Mouse (Mus musculus) embryonic stem cell, embryonic (primary cell): ENCODE data around the gene Rmdn2.

Source experiments
- CTCF ChIA-PET, 4 experiments: fragments of 300-600 bp in 2 of 4; fragments of 350-600 bp in 2 of 4; sonication (Branson Sonifier 250); formaldehyde crosslinking; loops; one replicate each; lab custom pipeline; 2022; ENCODE audit warnings: inconsistent platforms in 2 of 4; lab: Charles Lee
- POLR2A ChIA-PET, 4 experiments: fragments of 300-600 bp in 2 of 4; fragments of 350-600 bp in 2 of 4; sonication (Branson Sonifier 250); formaldehyde crosslinking; loops; one replicate each; lab custom pipeline; 2022; ENCODE audit warnings: antibody characterized with exemption in 4 of 4, inconsistent platforms in 1 of 4; lab: Charles Lee

Gene Rmdn2

GRCm38 (mm10) chr17:79611545-79611944 lies at the start of gene Rmdn2:
TSS of gene Rmdn2 (plus strand) at chr17:79611863.
- ChIA-PET CTCF (no interaction called here), POLR2A (no interaction called here)

DNA sequence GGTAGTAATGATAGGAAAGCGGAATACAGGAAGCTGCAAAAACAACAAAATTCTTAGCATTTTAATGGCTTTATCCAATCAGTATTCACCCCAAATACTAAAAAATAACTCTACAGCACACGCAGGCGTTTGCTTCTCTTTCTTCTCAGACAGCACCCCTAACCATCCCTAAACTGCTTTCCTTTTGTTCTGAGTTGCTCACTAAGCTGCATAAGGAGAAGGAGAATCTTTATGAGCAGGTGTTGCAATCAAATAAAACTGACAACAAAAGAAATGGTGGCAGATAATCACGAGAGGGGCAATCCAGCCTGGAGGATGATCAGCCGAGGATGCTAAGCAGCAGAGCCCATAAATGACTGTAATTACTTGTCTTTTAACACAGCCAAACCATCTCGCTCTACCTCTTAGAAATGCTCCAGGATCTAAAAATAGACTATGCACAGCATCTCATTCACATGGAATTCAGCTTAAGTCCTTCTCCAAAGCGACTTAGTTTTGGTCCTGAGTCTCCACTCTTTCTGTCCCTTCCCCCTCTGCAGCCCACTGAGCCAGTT lies 48.5 kb upstream of the Rmdn2 start:
- CTCF ChIA-PET = interaction anchor here in 3 of 4 experiments (1.0 to 1.5 kb wide), 3 partner anchors 17 to 485 kb away, joined by 3 to 7 read pairs (median 3); no protein-coding TSS in a partner anchor
- POLR2A ChIA-PET = no interaction called here

DNA sequence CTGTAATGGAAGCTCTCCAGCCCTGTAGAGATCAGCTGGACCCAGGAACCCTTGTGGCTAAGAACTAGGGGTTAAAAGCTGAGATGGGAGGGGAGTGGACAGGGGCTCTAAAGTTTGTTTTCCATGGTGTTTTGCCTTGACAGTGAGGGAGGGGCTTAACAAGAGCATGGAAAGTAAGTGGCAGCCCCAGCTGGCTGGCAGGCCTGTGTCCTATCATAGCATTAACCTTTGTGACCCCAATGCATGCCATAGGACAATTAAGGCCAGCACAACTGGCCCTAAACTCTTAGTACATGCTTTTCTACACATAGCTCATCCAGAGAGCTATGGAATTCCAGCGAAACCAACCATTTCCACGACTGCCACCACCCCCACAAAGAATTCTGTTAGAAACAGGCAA lies 47.9 kb upstream of the Rmdn2 start:
- CTCF ChIA-PET = interaction anchor here (0.6 to 1.5 kb wide), 4 partner anchors 17 to 485 kb away, joined by 3 to 7 read pairs (median 3); no protein-coding TSS in a partner anchor
- POLR2A ChIA-PET = no interaction called here

DNA sequence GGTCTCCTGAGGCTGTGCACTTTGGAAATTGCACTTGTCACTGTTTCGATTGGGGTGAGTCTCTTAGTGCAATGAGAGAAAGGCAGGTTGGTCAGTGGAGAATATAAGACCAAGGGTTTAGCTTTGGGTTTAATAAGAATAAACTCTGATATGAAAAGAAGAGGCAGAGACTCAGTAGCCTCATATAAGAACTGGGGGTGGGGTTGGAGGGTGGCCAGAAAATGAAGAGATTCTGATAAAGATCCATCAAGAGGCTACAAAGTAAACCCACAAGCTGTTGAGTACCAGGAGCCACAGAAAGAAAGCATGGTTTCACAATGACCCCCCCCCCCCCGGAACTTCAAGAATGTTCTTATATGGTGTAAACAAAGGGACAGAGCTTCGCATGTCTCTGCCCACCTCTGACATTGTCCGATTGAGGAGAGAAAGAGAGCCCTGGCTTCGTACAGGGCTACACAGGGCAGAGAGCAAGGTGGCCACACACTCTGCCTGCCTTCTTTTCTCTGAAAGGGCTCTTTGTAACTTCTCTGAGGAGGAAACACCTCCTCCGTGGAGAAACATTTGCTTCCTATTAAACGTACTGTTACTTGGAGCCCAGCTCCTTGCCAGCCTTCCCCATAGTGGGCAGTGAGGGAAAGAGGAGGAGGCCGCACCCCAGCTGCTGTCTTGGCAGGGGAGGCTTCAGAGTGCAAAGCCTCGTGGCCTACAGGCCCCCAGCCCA lies 46.3 kb upstream of the Rmdn2 start:
- CTCF ChIA-PET = interaction anchor here (0.6 to 1.3 kb wide), 4 partner anchors 15 to 661 kb away, joined by 3 to 9 read pairs (median 4); no protein-coding TSS in a partner anchor
- POLR2A ChIA-PET = interaction anchor here in 3 of 4 experiments (0.6 kb wide), 4 partner anchors 41 to 1379 kb away, joined by 3 to 6 read pairs (median 4); no protein-coding TSS in a partner anchor

DNA sequence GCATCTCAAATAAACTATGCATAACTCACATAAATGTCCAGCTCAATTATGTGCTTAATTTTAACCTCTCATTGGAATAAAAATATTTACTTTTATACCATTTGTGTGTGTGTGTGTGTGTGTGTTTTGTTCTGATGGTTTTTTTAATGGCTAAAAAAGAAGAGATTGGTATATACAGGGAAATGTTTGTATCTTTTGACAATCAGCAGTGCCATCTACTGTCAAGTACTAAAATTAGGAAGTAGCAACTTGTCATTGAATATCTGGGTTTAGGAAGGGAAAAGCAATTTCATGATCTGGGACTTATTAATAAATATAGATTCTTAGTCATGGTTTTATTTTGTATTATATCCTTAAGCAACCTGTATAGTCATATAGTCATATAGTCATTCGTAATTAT lies 43.3 kb upstream of the Rmdn2 start:
- POLR2A ChIA-PET = interaction anchor here in 1 of 4 experiments (0.6 kb wide), 1 partner anchor 275 kb away, joined by 8 read pairs; no protein-coding TSS in a partner anchor
- CTCF ChIA-PET = no interaction called here

DNA sequence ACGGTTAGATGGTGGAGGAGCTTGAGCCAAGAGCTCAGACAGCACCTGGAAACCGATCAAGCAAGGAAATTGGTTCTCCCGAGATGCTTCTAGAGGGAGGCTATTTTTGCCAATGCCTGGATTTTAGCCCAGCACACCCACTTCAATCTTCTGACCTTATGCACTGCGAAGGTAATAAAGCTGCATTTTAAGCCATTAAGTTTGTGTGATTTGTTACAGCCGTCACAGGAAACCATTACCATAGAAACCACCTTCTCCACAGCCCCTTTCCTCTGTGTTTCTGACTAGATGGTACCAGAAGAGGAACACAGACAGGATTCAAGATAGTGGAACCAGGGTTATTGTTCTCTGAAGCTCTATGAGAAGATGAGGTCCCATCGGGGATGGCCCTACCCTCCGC lies 33.3 kb upstream of the Rmdn2 start:
- CTCF ChIA-PET = no interaction called here
- POLR2A ChIA-PET = interaction anchor here in 1 of 4 experiments (0.5 kb wide), 1 partner anchor 118 kb away, joined by 4 read pairs; no protein-coding TSS in a partner anchor

DNA sequence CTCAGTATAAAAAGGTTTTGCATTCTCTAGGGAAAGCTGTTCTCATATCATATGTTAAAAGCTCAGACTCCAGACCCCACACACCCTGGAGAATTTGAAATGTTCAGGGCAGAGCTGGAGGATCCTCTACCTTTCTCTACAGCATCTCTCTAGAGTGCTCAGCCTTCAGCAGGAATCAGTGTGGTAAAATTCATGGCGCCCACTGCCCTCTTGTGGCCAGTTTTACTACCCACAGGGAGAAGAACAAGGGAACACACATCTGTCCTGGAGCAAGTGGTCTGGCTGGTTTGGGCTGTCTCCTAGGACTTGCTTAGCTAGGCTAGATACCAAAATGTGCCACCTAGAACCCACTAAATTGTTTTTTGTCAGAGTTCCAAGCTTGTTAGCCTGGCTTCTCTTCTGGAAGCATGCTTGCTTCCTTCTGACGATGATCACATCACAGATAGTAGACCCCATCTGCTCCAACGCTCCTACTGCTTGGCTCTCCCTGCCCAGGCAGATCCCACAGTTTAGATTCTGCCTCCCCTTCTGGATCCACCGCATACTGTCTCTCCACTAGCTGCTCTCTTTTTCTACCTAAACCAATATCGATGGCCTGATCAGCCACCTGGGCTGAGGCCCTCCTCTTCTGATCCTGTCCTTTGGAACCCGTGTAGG lies 31.3 kb upstream of the Rmdn2 start:
- CTCF ChIA-PET = interaction anchor here (0.5 to 1.3 kb wide), 10 partner anchors 14 to 998 kb away, joined by 3 to 5 read pairs (median 3); no protein-coding TSS in a partner anchor
- POLR2A ChIA-PET = interaction anchor here in 3 of 4 experiments (0.6 kb wide), 4 partner anchors 261 to 694 kb away, joined by 3 read pairs; no protein-coding TSS in a partner anchor

DNA sequence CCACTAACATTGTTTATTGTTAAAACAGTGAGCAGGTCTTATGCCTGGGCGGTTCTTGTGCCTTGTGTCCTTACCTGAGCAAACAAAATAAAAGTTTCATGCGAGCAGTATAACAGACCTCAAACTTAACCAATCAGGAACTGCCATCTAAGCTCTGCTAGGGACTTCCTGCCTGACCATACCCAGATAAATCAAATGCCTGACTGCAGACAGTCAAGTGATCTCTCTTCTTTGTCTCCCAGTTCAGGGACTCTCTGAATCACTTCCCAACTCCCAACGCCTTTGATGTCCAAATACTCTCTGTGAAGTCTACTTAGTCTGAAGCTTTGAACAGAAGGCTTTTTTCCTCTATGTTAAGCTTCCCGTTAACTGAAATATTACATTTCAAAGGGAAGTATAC lies 28.2 kb upstream of the Rmdn2 start:
- CTCF ChIA-PET = no interaction called here

DNA sequence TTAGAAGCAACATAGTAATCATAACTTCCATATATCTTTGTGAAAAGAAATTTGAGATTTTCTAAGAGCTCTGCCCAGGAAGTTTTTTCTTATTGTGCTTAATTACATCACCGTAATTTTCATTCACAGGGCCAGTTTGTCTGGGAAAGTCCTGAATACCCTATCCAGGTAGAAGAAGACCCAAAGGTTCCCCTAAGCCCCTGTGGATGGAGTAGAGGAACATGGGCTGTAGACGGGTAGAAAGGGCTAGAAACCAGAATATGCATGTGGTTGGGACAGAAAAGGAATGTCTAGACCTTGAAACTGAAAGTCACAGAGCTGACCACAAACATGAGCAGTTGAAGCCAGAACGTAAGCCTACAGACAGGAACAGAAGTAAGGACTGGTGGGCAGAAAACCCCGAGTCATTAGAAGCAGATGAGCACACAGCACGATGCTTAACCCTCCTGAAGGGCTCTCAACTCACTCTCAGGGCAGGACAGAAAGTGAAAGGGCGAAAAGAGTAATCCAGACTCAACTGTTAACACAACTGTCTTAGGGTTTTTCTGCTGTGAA lies 27.3 kb upstream of the Rmdn2 start:
- ChIA-PET CTCF (no interaction called here), POLR2A (interaction anchor here in 1 of 4 experiments (0.6 kb wide), 1 partner anchor 569 kb away, joined by 4 read pairs; no protein-coding TSS in a partner anchor)

More for the DNA sequence above, 28.2 kb upstream of the Rmdn2 start:
- POLR2A ChIA-PET = no interaction called here

- ChIA-PET CTCF (no interaction called here), POLR2A (no interaction called here)
These were observed 21.8 kb upstream of the Rmdn2 start for GRCm38 (mm10) chr17:79589913-79590312.

DNA sequence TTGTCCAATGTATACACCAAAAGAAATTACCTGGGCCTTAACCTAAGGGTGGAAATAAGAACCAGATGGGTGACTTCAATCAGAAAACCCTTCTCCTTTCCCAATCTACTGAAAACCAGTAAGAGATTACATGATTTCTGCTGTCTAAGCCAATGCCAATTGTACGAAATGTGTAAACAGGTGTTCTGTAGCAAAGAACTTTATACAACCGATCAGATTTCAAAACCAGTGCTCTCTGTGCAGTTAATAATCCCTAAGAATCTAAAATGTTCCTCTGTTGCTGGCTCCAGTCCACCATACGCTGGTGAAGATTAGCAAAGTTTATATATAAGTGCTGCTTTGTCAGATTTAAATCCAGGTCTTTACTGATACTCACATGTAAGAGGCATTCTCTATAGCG lies 15.7 kb upstream of the Rmdn2 start:
- ChIA-PET POLR2A (no interaction called here), CTCF (no interaction called here)

DNA sequence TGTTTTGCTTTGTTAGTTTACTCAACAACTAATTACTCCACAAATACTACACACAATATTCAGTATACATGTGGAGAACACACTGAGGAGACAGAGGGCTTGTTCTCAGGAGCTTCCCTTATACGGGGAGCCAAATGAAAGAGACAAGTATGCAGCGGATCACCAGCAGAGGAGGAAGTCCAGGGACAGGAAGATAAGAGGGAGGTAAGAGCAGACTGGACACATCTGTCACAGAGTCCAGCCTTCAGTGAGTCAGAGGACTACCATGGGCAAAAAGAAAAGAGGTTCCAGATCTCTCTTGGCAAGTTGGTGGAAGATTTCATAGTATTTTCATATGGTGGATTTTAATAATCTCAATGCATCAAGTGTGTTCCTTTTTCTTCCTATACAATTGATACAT lies 13.5 kb upstream of the Rmdn2 start:
- CTCF ChIA-PET = no interaction called here
- POLR2A ChIA-PET = no interaction called here

- CTCF ChIA-PET = no interaction called here
- POLR2A ChIA-PET = no interaction called here
These were observed 12.8 kb upstream of the Rmdn2 start for GRCm38 (mm10) chr17:79598596-79599577.

DNA sequence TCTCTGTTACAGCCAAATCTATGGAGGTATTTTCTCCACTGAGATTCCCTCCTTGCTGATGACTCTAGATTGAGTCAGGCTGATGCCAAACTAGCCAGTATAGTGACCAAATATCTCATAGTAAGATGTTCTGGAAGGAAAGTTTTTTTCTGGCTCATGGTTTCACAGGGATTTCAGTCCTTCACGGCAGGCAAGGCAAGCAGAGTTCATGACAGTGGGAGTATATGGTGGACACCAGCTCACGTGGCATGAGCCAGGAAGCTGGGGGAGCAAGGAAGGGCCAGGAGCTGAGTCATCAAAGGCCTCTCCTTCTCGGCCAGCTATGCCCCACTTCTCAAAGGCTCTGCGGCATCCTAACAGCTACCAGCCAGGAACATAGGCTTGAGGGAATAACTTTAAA lies 11.6 kb upstream of the Rmdn2 start:
- CTCF ChIA-PET = no interaction called here

DNA sequence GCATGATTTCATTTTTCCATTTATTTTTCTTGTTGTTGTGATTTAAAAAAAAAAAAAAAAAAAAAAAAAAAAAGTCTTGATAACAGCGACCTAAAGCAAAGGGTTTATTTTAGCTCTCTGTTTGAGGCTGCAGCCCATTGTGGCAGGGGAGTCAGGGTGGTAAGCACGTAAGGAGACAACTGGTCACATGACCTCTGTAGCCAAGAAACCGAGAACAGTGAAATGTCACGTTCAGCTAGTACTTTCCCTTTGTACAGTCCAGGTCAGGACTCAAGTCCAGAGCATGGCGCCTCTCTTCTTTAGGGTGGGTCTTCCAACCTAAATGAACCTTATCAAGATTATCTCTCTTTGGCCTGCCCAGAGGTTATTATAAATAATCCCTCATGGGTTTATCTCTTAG lies 9.3 kb upstream of the Rmdn2 start:
- ChIA-PET CTCF (no interaction called here), POLR2A (interaction anchor here in 3 of 4 experiments (0.6 to 1.1 kb wide), 3 partner anchors 15 to 31 kb away, joined by 3 to 6 read pairs (median 3); no protein-coding TSS in a partner anchor)

More for the DNA sequence above, 11.6 kb upstream of the Rmdn2 start:
- POLR2A ChIA-PET = interaction anchor here in 1 of 4 experiments (0.6 kb wide), 1 partner anchor 418 kb away, joined by 3 read pairs; no protein-coding TSS in a partner anchor

DNA sequence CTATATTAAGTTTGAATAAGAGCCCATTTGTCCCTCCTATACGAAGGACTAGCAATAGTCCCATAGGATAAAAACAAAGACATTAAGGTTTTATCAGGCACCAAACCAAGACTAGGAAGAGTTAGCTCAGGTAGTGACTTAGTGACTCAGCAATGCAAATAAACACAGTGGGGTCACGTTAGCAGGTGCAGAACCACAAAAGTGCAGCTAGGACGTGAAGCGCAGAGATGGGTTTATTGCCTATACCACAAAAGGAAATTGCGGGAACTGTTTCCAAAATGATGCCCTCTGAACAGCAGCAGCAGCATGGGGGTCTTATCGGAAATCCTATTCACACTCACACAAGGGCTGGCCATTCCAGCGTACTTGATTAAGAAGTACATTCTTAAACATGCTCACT lies 8.2 kb upstream of the Rmdn2 start:
- CTCF ChIA-PET = no interaction called here
- POLR2A ChIA-PET = interaction anchor here in 1 of 4 experiments (1.8 kb wide), 1 partner anchor 11 kb away, joined by 4 read pairs; no protein-coding TSS in a partner anchor

- POLR2A ChIA-PET = no interaction called here
These were observed 5.9 kb upstream of the Rmdn2 start for GRCm38 (mm10) chr17:79605794-79606193.

DNA sequence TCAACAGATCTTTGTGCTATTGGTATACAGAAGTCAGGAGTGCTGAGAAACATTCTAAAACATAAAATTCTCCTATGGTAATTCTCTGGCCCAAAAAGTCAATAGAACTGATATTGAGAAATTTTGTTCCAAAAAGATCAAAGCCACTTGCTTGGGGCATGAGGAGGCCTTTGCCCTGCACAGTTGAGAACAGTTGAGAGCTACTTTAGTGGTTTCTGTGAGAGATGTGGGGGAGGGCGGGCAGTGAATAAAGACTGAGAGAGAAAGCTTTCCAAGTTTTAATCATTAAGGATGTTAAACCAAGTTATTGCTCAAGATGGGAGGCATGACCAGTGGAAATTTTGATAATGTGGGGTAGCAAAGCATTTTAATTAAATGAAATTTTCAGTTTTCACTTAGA lies 2.0 kb upstream of the Rmdn2 start:
- POLR2A ChIA-PET = no interaction called here

More at GRCm38 (mm10) chr17:79605794-79606193, 5.9 kb upstream of the Rmdn2 start:
- CTCF ChIA-PET = no interaction called here

More for the DNA sequence above, 2.0 kb upstream of the Rmdn2 start:
- CTCF ChIA-PET = no interaction called here
